Mouse (Mus musculus) neural tube, embryonic 11.5 days (tissue): ENCODE measurements around the gene Ubxn2a. TPM values are rescaled to one million over a fixed set of nuclear protein-coding genes. Genes with fewer than 3 reads are reported as not detected.
A peak's percentile ranks its signal among the peaks of the same experiment; 100 is the strongest.

ENCODE experiments used
- ATAC-seq: fragments of 200-750 bp; cut with Nextera tagmentation; 2 replicates; pipeline ENCODE4 v1.8.0; 2017; ENCODE audit warnings: moderate number of reproducible peaks, mild to moderate bottlenecking, moderate TSS enrichment, moderate library complexity; ENCODE audit not compliant: insufficient read depth, low FRiP score, low TSS enrichment
- DNase-seq: peaks from one replicate; pipeline ENCODE4 v3.0.0-alpha.2; 2015; ENCODE audit warnings: low spot score
- H3K27ac ChIP-seq: fragments of 300-500 bp; sonication (generic); 2 replicates; pipeline ENCODE4 v1.5.1; 2014; ENCODE audit warnings: low read depth, mild to moderate bottlenecking, low read length
- H3K27me3 ChIP-seq: fragments of 300-500 bp; sonication (generic); 2 replicates; pipeline ENCODE4 v1.6.1; 2014; ENCODE audit warnings: mild to moderate bottlenecking, low read length, mixed read lengths; ENCODE audit not compliant: control insufficient read depth, insufficient read depth
- H3K36me3 ChIP-seq: fragments of 300-500 bp; sonication (generic); 2 replicates; pipeline ENCODE4 v1.6.1; 2014; ENCODE audit warnings: mild to moderate bottlenecking, low read length, moderate library complexity, mixed read lengths; ENCODE audit not compliant: control insufficient read depth, insufficient read depth
- H3K4me1 ChIP-seq: fragments of 300-500 bp; sonication (generic); 2 replicates; pipeline ENCODE4 v1.6.1; 2014; ENCODE audit warnings: low read length, mixed read lengths; ENCODE audit not compliant: control insufficient read depth, insufficient read depth
- H3K4me2 ChIP-seq: fragments of 300-500 bp; sonication (generic); 2 replicates; pipeline ENCODE4 v1.6.1; 2014; ENCODE audit warnings: low read depth, mild to moderate bottlenecking, moderate library complexity
- H3K4me3 ChIP-seq: fragments of 300-500 bp; sonication (generic); 2 replicates; pipeline ENCODE4 v1.5.1; 2014; ENCODE audit warnings: low read depth, low read length
- H3K9ac ChIP-seq: fragments of 300-500 bp; sonication (generic); 2 replicates; pipeline ENCODE4 v1.6.1; 2014; ENCODE audit warnings: mild to moderate bottlenecking, low read length
- H3K9me3 ChIP-seq: fragments of 300-500 bp; sonication (generic); 2 replicates; pipeline ENCODE4 v1.6.1; 2016; ENCODE audit warnings: low read length; ENCODE audit not compliant: control insufficient read depth
- WGBS: fragments of 180-500 bp; shearing (Covaris S2); extraction: QIAGEN DNeasy Blood & Tissue Kit; methylation state at CpG from one replicate; pipeline ENCODE4 v1.1.7; 2014; 5-methylcytosine and 5-hydroxymethylcytosine counted together
- polyA plus RNA-seq: library from polyadenylated mRNA; unstranded; fragments of >200 nt; fragmentation: Nextera tagmentation; extraction: Ambion mirVana; gene quantifications from 2 replicates; pipeline ENCODE4 v1.2.1, GENCODE M21; 2014

Gene Ubxn2a
- polyA plus RNA-seq, 1 experiment from 2014 or later, result 26.7 TPM

- H3K4me1 ChIP-seq, result peaks cover 6% of the 10 kb centered on the region; the same call in 1 of the 2 replicates
These were observed 50.7 kb downstream of the Ubxn2a start for GRCm38 (mm10) chr12:4856834-4857233.

GRCm38 (mm10) chr12:4856160-4856559, 51.3 kb downstream of the Ubxn2a start:
- WGBS, result 96% methylated on average over 5 of the region's 5 CpGs
- H3K4me1 ChIP-seq, result peaks cover 6% of the 10 kb centered on the region; the same call in 1 of the 2 replicates
- H3K27me3 ChIP-seq, result no peaks in the 10 kb centered on the region
- H3K36me3 ChIP-seq, result 0 out of 2 replicates have a peak, but pooled peaks cover 2% of the 10 kb centered on the region
- no peak overlapping the region for H3K9ac ChIP-seq
- ATAC-seq (no peak), DNase-seq (no peak)
- H3K9me3 ChIP-seq, result no peaks in the 10 kb centered on the region
- no peak overlapping the region for H3K4me3 ChIP-seq
- no peak overlapping the region for H3K27ac ChIP-seq
- no peak overlapping the region for H3K4me2 ChIP-seq

More at GRCm38 (mm10) chr12:4856834-4857233, 50.7 kb downstream of the Ubxn2a start:
- Histone ChIP-seq H3K9ac (no peak overlapping the region), H3K4me2 (no peak overlapping the region), H3K4me3 (no peak overlapping the region), H3K9me3 (no peaks in the 10 kb centered on the region), H3K27me3 (no peaks in the 10 kb centered on the region), H3K36me3 (0 out of 2 replicates have a peak, but pooled peaks cover 2% of the 10 kb centered on the region), H3K27ac (no peak overlapping the region)
- ATAC-seq (no peak), DNase-seq (no peak)
- WGBS, result 97% methylated on average over 2 of the region's 2 CpGs

DNA sequence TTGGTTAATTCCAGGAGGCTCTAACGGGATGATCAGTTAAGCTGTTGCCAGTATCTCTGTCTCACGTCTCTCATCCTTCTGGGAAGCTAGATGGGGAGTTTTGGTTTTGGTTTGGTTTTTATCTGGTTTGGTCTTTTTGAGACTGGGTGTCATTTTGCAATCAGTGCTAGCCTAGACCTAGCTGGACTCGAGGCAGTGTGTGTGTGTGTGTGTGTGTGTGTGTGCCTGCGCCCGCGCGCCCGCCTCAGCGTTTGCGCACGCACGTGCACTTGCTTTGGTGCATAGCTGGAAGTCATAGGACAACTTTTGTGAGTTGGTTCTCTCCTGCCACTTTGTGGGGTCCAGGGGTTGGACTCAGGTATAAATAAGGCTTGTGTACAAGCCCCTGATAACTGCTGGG, 63.8 kb downstream of the Ubxn2a start:
- under 1% methylated on average over 12 of the region's 12 CpGs for WGBS
- Histone ChIP-seq H3K9ac (peak overlapping the region; percentile 35), H3K4me3 (peak overlapping the region; percentile 54), H3K4me2 (peak overlapping the region; percentile 63), H3K9me3 (no peaks in the 10 kb centered on the region), H3K36me3 (no peaks in the 10 kb centered on the region), H3K4me1 (peaks cover 10% of the 10 kb centered on the region), H3K27me3 (peaks cover 5% of the 10 kb centered on the region; the same call in 1 of the 2 replicates), H3K27ac (no peak overlapping the region)
- peak; percentile 31 for DNase-seq
- no peak for ATAC-seq

DNA sequence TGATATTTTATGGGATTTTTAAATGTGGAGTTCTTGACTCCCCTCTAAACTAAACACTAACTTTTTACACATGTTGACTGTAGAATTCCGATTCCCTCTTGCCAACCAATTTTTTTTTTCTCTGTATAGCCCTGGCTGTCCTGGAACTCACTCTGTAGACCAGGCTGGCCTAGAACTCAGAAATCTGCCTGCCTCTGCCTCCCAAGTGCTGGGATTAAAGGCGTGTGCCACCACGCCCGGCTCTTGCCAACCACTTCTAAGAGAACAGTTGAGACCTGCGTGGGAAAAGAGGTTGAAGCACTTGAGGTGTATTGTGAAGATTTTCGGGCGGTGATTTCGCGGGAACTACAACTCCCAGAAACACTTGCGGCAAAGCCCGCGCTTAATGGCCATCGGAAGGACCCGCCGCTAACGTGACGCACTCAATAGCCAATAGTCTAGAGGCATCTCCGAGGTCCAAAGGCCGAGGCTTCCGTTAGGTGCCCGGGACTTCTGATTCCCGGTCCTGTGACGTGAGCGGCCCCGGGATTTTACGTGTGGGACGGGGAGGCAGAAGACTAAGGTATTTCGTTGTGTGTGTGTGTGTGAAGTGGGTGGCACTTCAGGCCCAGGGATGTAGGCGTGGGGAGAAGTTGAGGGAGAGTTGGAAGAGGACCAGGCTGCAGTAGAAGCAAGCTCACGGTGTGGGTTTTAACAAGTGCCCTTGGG, 64.5 kb downstream of the Ubxn2a start, which contains the start of gene Wdcp:
TSS of gene Wdcp (plus strand) at position 414 of the 708 bp plus-strand sequence.
- Histone ChIP-seq H3K9ac (peak within 1 kb of the TSS; percentile 35), H3K27ac (no peak within 1 kb of the TSS), H3K9me3 (no peaks in the 10 kb centered on the region), H3K27me3 (peaks cover 5% of the 10 kb centered on the region; the same call in 1 of the 2 replicates), H3K36me3 (no peaks in the 10 kb centered on the region), H3K4me1 (peaks cover 10% of the 10 kb centered on the region), H3K4me3 (peak within 1 kb of the TSS; percentile 54), H3K4me2 (peak within 1 kb of the TSS; percentile 63)
- ATAC-seq, result peak; percentile 91
- under 1% methylated on average over 30 of the region's 30 CpGs for WGBS
- DNase-seq, result peak; percentile 92

GRCm38 (mm10) chr12:4842456-4842855, 65.0 kb downstream of the Ubxn2a start:
- ATAC-seq, result no peak

GRCm38 (mm10) chr12:4841392-4841887, 66.1 kb downstream of the Ubxn2a start, which contains the start of gene Fkbp1b:
Gene Fkbp1b, minus strand, starts transcription at chr12:4841591.
- Histone ChIP-seq H3K4me3 (peak within 1 kb of the TSS; percentile 60), H3K9me3 (no peaks in the 10 kb centered on the region), H3K27ac (no peak within 1 kb of the TSS), H3K36me3 (no peaks in the 10 kb centered on the region), H3K4me2 (peak within 1 kb of the TSS; percentile 83), H3K4me1 (peaks cover 10% of the 10 kb centered on the region), H3K9ac (peak within 1 kb of the TSS; percentile 67), H3K27me3 (peaks cover 5% of the 10 kb centered on the region; the same call in 1 of the 2 replicates)
- DNase-seq (peak; percentile 76), ATAC-seq (peak; percentile 70)
- under 1% methylated on average over 29 of the region's 37 CpGs for WGBS

More at GRCm38 (mm10) chr12:4842456-4842855, 65.0 kb downstream of the Ubxn2a start:
- Histone ChIP-seq H3K9me3 (no peaks in the 10 kb centered on the region), H3K4me1 (peaks cover 10% of the 10 kb centered on the region), H3K4me2 (no peak overlapping the region), H3K36me3 (no peaks in the 10 kb centered on the region), H3K4me3 (peak overlapping the region; percentile 54; the same call in 1 of the 2 replicates), H3K27ac (no peak overlapping the region), H3K27me3 (peaks cover 5% of the 10 kb centered on the region; the same call in 1 of the 2 replicates), H3K9ac (no peak overlapping the region)
- DNase-seq, result no peak
- 87% methylated on average over 8 of the region's 8 CpGs for WGBS

- DNase-seq (no peak), ATAC-seq (no peak)
- Histone ChIP-seq H3K9ac (peak overlapping the region; percentile 67), H3K36me3 (no peaks in the 10 kb centered on the region), H3K4me2 (peak overlapping the region; percentile 83), H3K27ac (no peak overlapping the region), H3K4me3 (peak overlapping the region; percentile 60), H3K9me3 (no peaks in the 10 kb centered on the region), H3K27me3 (peaks cover 5% of the 10 kb centered on the region; the same call in 1 of the 2 replicates), H3K4me1 (peaks cover 10% of the 10 kb centered on the region)
- WGBS, result 3% methylated on average over 11 of the region's 11 CpGs
These were observed 66.8 kb downstream of the Ubxn2a start for GRCm38 (mm10) chr12:4840741-4841140.

DNA sequence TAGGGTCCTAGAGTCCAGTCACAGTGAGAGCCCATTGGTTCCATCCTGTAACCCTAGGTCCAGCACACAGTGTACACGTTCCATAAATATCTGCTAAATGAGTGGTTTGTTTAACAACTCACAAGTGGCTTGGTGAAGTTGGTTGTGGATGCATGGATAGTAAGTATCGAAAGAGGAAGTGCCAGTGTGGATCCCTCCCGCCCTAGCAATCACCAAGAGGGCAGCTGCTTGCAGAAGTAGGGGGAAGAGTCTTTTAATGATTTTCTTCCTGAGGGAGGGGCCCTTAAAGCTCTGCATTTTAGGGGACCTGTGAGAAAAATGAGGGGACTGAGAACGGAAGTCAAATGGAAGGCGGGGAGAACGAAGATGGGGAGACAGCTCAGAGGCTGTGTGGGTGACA, 67.5 kb downstream of the Ubxn2a start:
- WGBS, result 59% methylated on average over 6 of the region's 6 CpGs
- no peak overlapping the region for H3K27ac ChIP-seq
- peak overlapping the region; percentile 60; the same call in 1 of the 2 replicates for H3K4me3 ChIP-seq
- H3K4me1 ChIP-seq, result peaks cover 10% of the 10 kb centered on the region
- peaks cover 5% of the 10 kb centered on the region; the same call in 1 of the 2 replicates for H3K27me3 ChIP-seq
- no peak for DNase-seq
- no peak overlapping the region for H3K9ac ChIP-seq
- H3K4me2 ChIP-seq, result no peak overlapping the region
- H3K36me3 ChIP-seq, result no peaks in the 10 kb centered on the region
- no peak for ATAC-seq
- H3K9me3 ChIP-seq, result no peaks in the 10 kb centered on the region
